In genomic region chr9:57501861-57502260, GRCm38 (mm10) we compare ENCODE assay signal across 8 mouse cellular contexts. TPM values are rescaled to one million over a fixed set of nuclear protein-coding genes. Genes with fewer than 3 reads are reported as not detected.
DNase-seq lines count a peak whose midpoint lies in the region; ATAC-seq and TF ChIP-seq lines count a peak whose summit lies in the region.

No protein-coding gene starts in this region.

- intact Hi-C loops in left cerebral cortex, adult 2 months (cut with DNase I) = loop anchor here (2.0 kb wide), 2 partner anchors 15 to 33 kb away; partner anchors contain the start of gene Scamp5

- no peaks in the 10 kb centered on the region for H3K36me3 ChIP-seq in embryonic facial prominence, embryonic 13.5 days

- no peak overlapping the region for H3K4me3 ChIP-seq in embryonic facial prominence, embryonic 13.5 days
- H3K4me3 ChIP-seq in left cerebral cortex, adult 2 months = peak overlapping the region; percentile 57

- peak overlapping the region; percentile 24; the same call in 1 of the 2 replicates for H3K4me2 ChIP-seq in embryonic facial prominence, embryonic 13.5 days

- H3K27ac ChIP-seq in embryonic facial prominence, embryonic 13.5 days = no peak overlapping the region
- H3K27ac ChIP-seq in left cerebral cortex, adult 2 months = peak overlapping the region; percentile 75

- peaks cover 38% of the 10 kb centered on the region for H3K4me1 ChIP-seq in embryonic facial prominence, embryonic 13.5 days

- no peak for ATAC-seq in embryonic facial prominence, embryonic 13.5 days (ENCODE audit: insufficient number of reproducible peaks, insufficient read depth, low FRiP score, low TSS enrichment, low read depth)

- peaks cover 88% of the 10 kb centered on the region for H3K27me3 ChIP-seq in embryonic facial prominence, embryonic 13.5 days

- TF ChIP-seq CTCF in left cerebral cortex, adult 2 months (IDR thresholded peaks at IDR 0.05) = no peak

- H3K9ac ChIP-seq in embryonic facial prominence, embryonic 13.5 days = no peak overlapping the region

- no peaks in the 10 kb centered on the region for H3K9me3 ChIP-seq in embryonic facial prominence, embryonic 13.5 days

- WGBS in embryonic facial prominence, embryonic 13.5 days = 2% methylated on average over 20 of the region's 20 CpGs

- peak; percentile 32 to 49 for DNase-seq in layer of hippocampus, postnatal 10 days (ENCODE audit: low spot score in 2 of 2)
- DNase-seq in layer of hippocampus, adult 9-11 months = no peak
- peak; percentile 47 to 64 for DNase-seq in left cerebral cortex, adult 2 months (ENCODE audit: extremely low spot score in 1 of 2, low spot score in 2 of 2)
- DNase-seq in retina, postnatal 1 day = peak; percentile 81
- no peak for DNase-seq in adrenal gland, adult 18-20 months (ENCODE audit: low spot score in 2 of 2)
- DNase-seq in cerebellum, adult 9-10 months = no peak
- DNase-seq in thymus, postnatal 25 days = no peak

RNA-seq across cellular contexts. Expression of gene Rpp25, which starts 2.0 kb away (rescaled TPM):
- total RNA-seq in layer of hippocampus, postnatal 10 days (2021) = 10 to 100 TPM; 11.5 to 11.7 TPM
- polyA plus RNA-seq in embryonic facial prominence, embryonic 13.5 days (2015; fragmentation: Nextera tagmentation; extraction: Ambion mirVana) = 0.61 and 1.3 TPM in 2 replicates
- 10 to 100 TPM; 16.9 to 18.5 TPM for total RNA-seq in left cerebral cortex, adult 2 months (2021)
- total RNA-seq in adrenal gland, adult 18-20 months (2021) = 1 to 10 TPM; 1.2 to 1.7 TPM

RNA-seq across cellular contexts. Expression of gene Cox5a, which starts 19.2 kb away (rescaled TPM):
- total RNA-seq in layer of hippocampus, postnatal 10 days (2021) = 100 to 1,000 TPM; 486 to 497 TPM
- 473 and 528 TPM in 2 replicates for polyA plus RNA-seq in embryonic facial prominence, embryonic 13.5 days (2015; fragmentation: Nextera tagmentation; extraction: Ambion mirVana)
- 100 to 1,000 TPM; 374 to 440 TPM for total RNA-seq in left cerebral cortex, adult 2 months (2021)
- total RNA-seq in adrenal gland, adult 18-20 months (2021) = 100 to 1,000 TPM; 514 to 860 TPM

RNA-seq across cellular contexts. Expression of gene Scamp5, which starts 34.0 kb away (rescaled TPM):
- total RNA-seq in layer of hippocampus, postnatal 10 days (2021) = 100 to 1,000 TPM; 345 to 387 TPM
- 14.8 and 16.4 TPM in 2 replicates for polyA plus RNA-seq in embryonic facial prominence, embryonic 13.5 days (2015; fragmentation: Nextera tagmentation; extraction: Ambion mirVana)
- 100 to 1,000 TPM; 379 TPM for total RNA-seq in left cerebral cortex, adult 2 months (2021)
- total RNA-seq in adrenal gland, adult 18-20 months (2021) = 10 to 100 TPM in 1 of 2 experiments, 1 to 10 TPM in 1; 7.5 to 13.7 TPM

RNA-seq across cellular contexts. Expression of gene Fam219b, which starts 35.5 kb away (rescaled TPM):
- total RNA-seq in layer of hippocampus, postnatal 10 days (2021) = 10 to 100 TPM; 24.6 to 28.8 TPM
- polyA plus RNA-seq in embryonic facial prominence, embryonic 13.5 days (2015; fragmentation: Nextera tagmentation; extraction: Ambion mirVana) = 25.1 and 28.9 TPM in 2 replicates
- 10 to 100 TPM; 18.1 to 21.6 TPM for total RNA-seq in left cerebral cortex, adult 2 months (2021)
- total RNA-seq in adrenal gland, adult 18-20 months (2021) = 10 to 100 TPM; 21.4 to 26.4 TPM

RNA-seq across cellular contexts. Expression of gene Mpi, which starts 50.7 kb away (rescaled TPM):
- 10 to 100 TPM; 70.4 to 76.5 TPM for total RNA-seq in layer of hippocampus, postnatal 10 days (2021)
- polyA plus RNA-seq in embryonic facial prominence, embryonic 13.5 days (2015; fragmentation: Nextera tagmentation; extraction: Ambion mirVana) = 47.1 and 48.8 TPM in 2 replicates
- 10 to 100 TPM; 63.4 to 76.9 TPM for total RNA-seq in left cerebral cortex, adult 2 months (2021)
- total RNA-seq in adrenal gland, adult 18-20 months (2021) = 10 to 100 TPM; 34.7 to 36.8 TPM

Comparison
In these comparisons a context has a peak if more than half of its experiments do, and no peak if none do; other contexts are left out.
1. DNase-seq: peak in layer of hippocampus, postnatal 10 days (2 of 2), left cerebral cortex, adult 2 months (2 of 2) and retina, postnatal 1 day (single experiment); none in layer of hippocampus, adult 9-11 months (single experiment), adrenal gland, adult 18-20 months (0 of 2), cerebellum, adult 9-10 months (single experiment) and thymus, postnatal 25 days (single experiment).
2. RNA of gene Rpp25, which starts 2.0 kb away (total RNA-seq): 16.9 to 18.5 TPM in left cerebral cortex, adult 2 months and 11.5 to 11.7 TPM in layer of hippocampus, postnatal 10 days; 1.2 to 1.7 TPM in adrenal gland, adult 18-20 months; every median in the first group is over 4 times any median in the second.
3. RNA of gene Scamp5, which starts 34.0 kb away (total RNA-seq): 345 to 387 TPM in layer of hippocampus, postnatal 10 days and 379 TPM in left cerebral cortex, adult 2 months; 7.5 to 13.7 TPM in adrenal gland, adult 18-20 months; every median in the first group is over 10 times any median in the second.